Mouse (Mus musculus) small intestine, adult 2 months (tissue): ENCODE measurements at regions not wholly inside any gene's neighbourhood (a gene's known extent, or its start where the extent isn't known, plus 50 kb on each side); places are given as distances from the start of the nearest gene placed in this dataset.

Experiments
- CTCF ChIP-seq: fragments of 200-500 bp; IDR thresholded peaks from 2 replicates; pipeline ENCODE4 v1.5.1; 2012; ENCODE audit warnings: low read depth, mild to moderate bottlenecking, control low read depth, inconsistent platforms, low read length, moderate library complexity, mixed read lengths; ENCODE audit not compliant: insufficient replicate concordance, insufficient read length; ENCODE audit errors: extremely low read depth
- POLR2A ChIP-seq: fragments of 200-500 bp; IDR thresholded peaks from 2 replicates; pipeline ENCODE4 v1.6.1; 2012; ENCODE audit warnings: low read depth, mild to moderate bottlenecking, control low read depth, inconsistent platforms, low read length, moderate library complexity

GRCm38 (mm10) chr13:53664631-53665230 is 191.9 kb upstream of the Msx2 start:
- TF ChIP-seq POLR2A (no peak), CTCF (no peak)
